Mouse (Mus musculus) heart, embryonic 14.5 days (tissue): ENCODE data around the gene Sfxn3. TPM values are rescaled to one million over a fixed set of nuclear protein-coding genes. Genes with fewer than 3 reads are reported as not detected.
A peak's percentile ranks its signal among the peaks of the same experiment; 100 is the strongest.

Source experiments
- ATAC-seq: fragments of 200-750 bp; cut with Nextera tagmentation; 2 replicates; pipeline ENCODE4 v1.8.0; 2017; ENCODE audit warnings: low read depth, moderate TSS enrichment; ENCODE audit not compliant: insufficient number of reproducible peaks, insufficient read depth, low FRiP score
- H3K27ac ChIP-seq, 2 experiments: fragments of 200-500 bp in 1 of 2; fragments of 300-500 bp in 1 of 2; sonication (generic) in 1 of 2; replicated peaks in 1 of 2; 2 replicates each; pipeline ENCODE4 v1.5.1; 2012 to 2014; ENCODE audit warnings: low read depth in 2 of 2, low read length in 2 of 2, control low read depth in 1 of 2, mild to moderate bottlenecking in 1 of 2, mixed read lengths in 1 of 2; ENCODE audit not compliant: control insufficient read depth in 1 of 2, insufficient read depth in 1 of 2
- H3K27me3 ChIP-seq: fragments of 300-500 bp; sonication (generic); 2 replicates; pipeline ENCODE4 v1.6.1; 2014; ENCODE audit warnings: mild to moderate bottlenecking, low read length, control low read depth; ENCODE audit not compliant: control insufficient read depth, insufficient read depth
- H3K36me3 ChIP-seq: fragments of 300-500 bp; sonication (generic); 2 replicates; pipeline ENCODE4 v1.6.1; 2014; ENCODE audit warnings: mild to moderate bottlenecking, control low read depth, low read length, mixed read lengths; ENCODE audit not compliant: control insufficient read depth, insufficient read depth
- H3K4me1 ChIP-seq, 2 experiments: fragments of 200-500 bp in 1 of 2; fragments of 300-500 bp in 1 of 2; sonication (generic) in 1 of 2; 2 replicates each; pipeline ENCODE4 v1.6.1; 2012 to 2014; ENCODE audit warnings: low read length in 2 of 2, control low read depth in 1 of 2, mixed read lengths in 1 of 2; ENCODE audit not compliant: control insufficient read depth in 2 of 2, insufficient read depth in 2 of 2
- H3K4me2 ChIP-seq: fragments of 300-500 bp; sonication (generic); 2 replicates; pipeline ENCODE4 v1.6.1; 2014; ENCODE audit warnings: mild to moderate bottlenecking, low read length
- H3K4me3 ChIP-seq, 2 experiments: fragments of 200-500 bp in 1 of 2; fragments of 300-500 bp in 1 of 2; sonication (generic) in 1 of 2; 2 replicates each; pipeline ENCODE4 v1.5.1; 2012 to 2014; ENCODE audit warnings: low read length in 2 of 2, mild to moderate bottlenecking in 2 of 2, control low read depth in 1 of 2, low read depth in 1 of 2, moderate library complexity in 1 of 2; ENCODE audit not compliant: control insufficient read depth in 1 of 2, insufficient read depth in 1 of 2
- H3K9ac ChIP-seq: fragments of 300-500 bp; sonication (generic); 2 replicates; pipeline ENCODE4 v1.6.1; 2014; ENCODE audit warnings: mild to moderate bottlenecking, low read length
- H3K9me3 ChIP-seq: fragments of 300-500 bp; sonication (generic); 2 replicates; pipeline ENCODE4 v1.6.1; 2016; ENCODE audit warnings: low read length, control low read depth; ENCODE audit not compliant: control insufficient read depth
- WGBS: fragments of 180-500 bp; shearing (Covaris S2); extraction: QIAGEN DNeasy Blood & Tissue Kit; methylation state at CpG from one replicate; pipeline ENCODE4 v1.1.7; 2014; 5-methylcytosine and 5-hydroxymethylcytosine counted together
- polyA plus RNA-seq: library from polyadenylated mRNA; unstranded; fragments of >200 nt; fragmentation: Nextera tagmentation; extraction: Ambion mirVana; gene quantifications from 2 replicates; pipeline ENCODE4 v1.2.1, GENCODE M21; 2014

Sfxn3 gene
- polyA plus RNA-seq, 1 experiment from 2014 or later = 18.2 TPM

- peak overlapping the region; percentile 96 for H3K9ac ChIP-seq
- H3K27me3 ChIP-seq = no peaks in the 10 kb centered on the region
- peak overlapping the region; percentile 58 to 79 for H3K4me3 ChIP-seq
- H3K4me1 ChIP-seq = peaks cover 16 to 29% of the 10 kb centered on the region in 2 experiments
- peak; percentile 7; the same call in 1 of the 2 replicates for ATAC-seq
- peaks cover 30% of the 10 kb centered on the region for H3K36me3 ChIP-seq
- WGBS = under 1% methylated on average over 25 of the region's 25 CpGs
- peak overlapping the region; percentile 100 for H3K27ac ChIP-seq
- H3K4me2 ChIP-seq = peak overlapping the region; percentile 98
- no peaks in the 10 kb centered on the region for H3K9me3 ChIP-seq
Measured at GRCm38 (mm10) chr19:45014981-45015402, 32.3 kb upstream of the Sfxn3 start.

- no peaks in the 10 kb centered on the region for H3K9me3 ChIP-seq
- WGBS = under 1% methylated on average over 34 of the region's 34 CpGs
- no peak for ATAC-seq
- peak overlapping the region; percentile 58 to 79 for H3K4me3 ChIP-seq
- peak overlapping the region; percentile 96 for H3K9ac ChIP-seq
- H3K27ac ChIP-seq = peak overlapping the region; percentile 100
- peaks cover 22 to 36% of the 10 kb centered on the region in 2 experiments for H3K4me1 ChIP-seq
- H3K27me3 ChIP-seq = no peaks in the 10 kb centered on the region
- peak overlapping the region; percentile 98 for H3K4me2 ChIP-seq
- H3K36me3 ChIP-seq = peaks cover 25% of the 10 kb centered on the region
Measured at GRCm38 (mm10) chr19:45015518-45016281, 31.6 kb upstream of the Sfxn3 start.

- Histone ChIP-seq H3K36me3 (peaks cover 23% of the 10 kb centered on the region), H3K27ac (peak overlapping the region; percentile 100), H3K4me2 (peak overlapping the region; percentile 98), H3K9me3 (no peaks in the 10 kb centered on the region), H3K9ac (peak overlapping the region; percentile 96), H3K4me3 (peak overlapping the region; percentile 58 to 79), H3K27me3 (no peaks in the 10 kb centered on the region), H3K4me1 (peaks cover 23 to 45% of the 10 kb centered on the region in 2 experiments)
- peak; percentile 28 for ATAC-seq
- WGBS = under 1% methylated on average over 17 of the region's 18 CpGs
Measured at GRCm38 (mm10) chr19:45016341-45017215, 30.7 kb upstream of the Sfxn3 start.

GRCm38 (mm10) chr19:45017216-45017771 lies 30.0 kb upstream of the Sfxn3 start:
- Histone ChIP-seq H3K9me3 (no peaks in the 10 kb centered on the region), H3K9ac (peak overlapping the region; percentile 96), H3K4me1 (peaks cover 23 to 46% of the 10 kb centered on the region in 2 experiments), H3K4me2 (peak overlapping the region; percentile 98), H3K36me3 (peaks cover 23% of the 10 kb centered on the region), H3K4me3 (peak overlapping the region; percentile 68 to 79), H3K27me3 (no peaks in the 10 kb centered on the region), H3K27ac (peak overlapping the region; percentile 98 to 100)
- peak; percentile 60 for ATAC-seq
- WGBS = 1% methylated on average over 23 of the region's 27 CpGs

GRCm38 (mm10) chr19:45017909-45018308 lies 29.4 kb upstream of the Sfxn3 start:
- ATAC-seq = peak; percentile 76
- Histone ChIP-seq H3K4me3 (peak overlapping the region; percentile 68 to 79), H3K4me2 (peak overlapping the region; percentile 98), H3K4me1 (peaks cover 23 to 46% of the 10 kb centered on the region in 2 experiments), H3K27me3 (no peaks in the 10 kb centered on the region), H3K27ac (peak overlapping the region; percentile 98 to 100), H3K9me3 (no peaks in the 10 kb centered on the region), H3K36me3 (peaks cover 24% of the 10 kb centered on the region), H3K9ac (peak overlapping the region; percentile 96)
- WGBS = under 1% methylated on average over 48 of the region's 48 CpGs

- peaks cover 25% of the 10 kb centered on the region for H3K36me3 ChIP-seq
- H3K27ac ChIP-seq = peak overlapping the region; percentile 98 to 100
- peaks cover 23 to 46% of the 10 kb centered on the region in 2 experiments for H3K4me1 ChIP-seq
- 0% methylated on average over 12 of the region's 13 CpGs for WGBS
- H3K4me3 ChIP-seq = peak overlapping the region; percentile 68 to 79
- no peaks in the 10 kb centered on the region for H3K9me3 ChIP-seq
- H3K9ac ChIP-seq = peak overlapping the region; percentile 96
- H3K27me3 ChIP-seq = no peaks in the 10 kb centered on the region
- H3K4me2 ChIP-seq = peak overlapping the region; percentile 98
- no peak for ATAC-seq
Measured at GRCm38 (mm10) chr19:45018351-45018831, 28.9 kb upstream of the Sfxn3 start.

- WGBS = 52% methylated on average over 6 of the region's 6 CpGs
- H3K9me3 ChIP-seq = no peaks in the 10 kb centered on the region
- H3K27me3 ChIP-seq = no peaks in the 10 kb centered on the region
- H3K27ac ChIP-seq = no peak overlapping the region
- H3K4me3 ChIP-seq = no peak overlapping the region
- peaks cover 14 to 32% of the 10 kb centered on the region in 2 experiments for H3K4me1 ChIP-seq
- H3K9ac ChIP-seq = peak overlapping the region; percentile 18; the same call in 1 of the 2 replicates
- H3K4me2 ChIP-seq = peak overlapping the region; percentile 22
- ATAC-seq = no peak
- H3K36me3 ChIP-seq = peaks cover 44% of the 10 kb centered on the region
Measured at GRCm38 (mm10) chr19:45020348-45020747, 27.0 kb upstream of the Sfxn3 start.
